Mouse (Mus musculus): ENCODE measurements around the gene Ccn5.

Ccn5 gene

DNA sequence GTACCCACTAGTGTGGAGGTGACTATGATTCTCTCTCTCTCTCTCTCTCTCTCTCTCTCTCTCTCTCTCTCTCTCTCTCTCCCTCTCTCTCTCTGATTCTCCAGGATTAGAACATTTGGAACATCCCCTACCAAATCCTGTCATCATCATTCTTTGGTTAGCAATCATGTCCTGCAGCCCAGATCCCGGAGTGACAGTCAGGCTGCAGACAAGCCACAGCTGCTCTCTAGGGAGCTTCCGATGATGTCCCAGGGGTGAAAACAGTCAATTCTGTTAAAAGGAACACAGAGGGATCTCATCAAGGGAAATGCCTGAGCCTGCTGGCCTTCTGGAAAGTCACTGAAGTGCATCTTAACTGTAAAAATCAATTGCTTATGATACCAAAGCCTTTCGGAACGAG lies 21.4 kb downstream of the Ccn5 start:
- no peak for DNase-seq (ENCODE audit: low spot score)

DNA sequence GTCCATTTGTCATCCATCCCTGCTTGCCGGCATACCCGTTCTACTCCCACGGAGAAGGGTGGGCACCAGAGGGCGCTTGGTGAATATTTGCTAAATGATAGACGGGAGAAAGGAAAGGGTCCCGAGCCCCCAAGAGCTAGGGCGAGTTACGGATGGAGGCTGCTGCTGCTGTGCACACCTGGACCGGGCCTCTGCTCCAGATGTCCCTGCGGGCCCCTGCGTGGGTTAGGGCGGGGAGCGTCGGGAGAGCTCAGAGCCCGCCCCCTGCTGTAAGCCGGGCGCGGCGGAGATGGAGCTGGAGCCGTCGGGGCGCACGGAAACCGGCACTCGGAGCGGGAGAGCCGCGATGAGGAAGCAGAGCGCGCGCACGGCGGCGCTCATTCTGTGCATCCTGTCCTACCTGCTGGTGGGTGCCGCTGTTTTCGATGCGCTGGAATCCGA lies 32.8 kb downstream of the Ccn5 start, which contains the start of gene Kcnk15:
Gene Kcnk15, plus strand, starts transcription at position 191 of the 441 bp plus-strand sequence.
- DNase-seq (ENCODE audit: low spot score): no peak

DNA sequence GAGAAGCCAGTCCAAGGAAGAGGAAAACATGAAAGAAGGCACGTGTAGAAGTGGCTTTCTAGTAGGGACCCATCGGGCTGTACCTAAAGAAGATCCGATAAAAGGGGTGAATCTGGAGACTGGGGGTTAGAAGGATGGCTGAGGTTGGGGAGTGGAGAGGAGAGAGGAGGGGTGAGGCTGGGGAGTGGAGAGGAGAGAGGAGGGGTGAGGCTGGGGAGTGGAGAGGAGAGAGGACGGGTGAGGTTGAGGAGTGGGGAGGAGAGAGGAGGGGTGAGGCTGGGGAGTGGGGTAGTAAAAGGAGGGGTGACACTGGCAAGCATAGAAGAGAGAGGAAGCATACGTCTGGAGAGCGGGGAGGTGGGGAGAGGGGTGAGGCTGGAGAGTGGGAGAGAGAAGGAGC lies 36.6 kb downstream of the Ccn5 start:
- no peak for DNase-seq (ENCODE audit: low spot score)

DNA sequence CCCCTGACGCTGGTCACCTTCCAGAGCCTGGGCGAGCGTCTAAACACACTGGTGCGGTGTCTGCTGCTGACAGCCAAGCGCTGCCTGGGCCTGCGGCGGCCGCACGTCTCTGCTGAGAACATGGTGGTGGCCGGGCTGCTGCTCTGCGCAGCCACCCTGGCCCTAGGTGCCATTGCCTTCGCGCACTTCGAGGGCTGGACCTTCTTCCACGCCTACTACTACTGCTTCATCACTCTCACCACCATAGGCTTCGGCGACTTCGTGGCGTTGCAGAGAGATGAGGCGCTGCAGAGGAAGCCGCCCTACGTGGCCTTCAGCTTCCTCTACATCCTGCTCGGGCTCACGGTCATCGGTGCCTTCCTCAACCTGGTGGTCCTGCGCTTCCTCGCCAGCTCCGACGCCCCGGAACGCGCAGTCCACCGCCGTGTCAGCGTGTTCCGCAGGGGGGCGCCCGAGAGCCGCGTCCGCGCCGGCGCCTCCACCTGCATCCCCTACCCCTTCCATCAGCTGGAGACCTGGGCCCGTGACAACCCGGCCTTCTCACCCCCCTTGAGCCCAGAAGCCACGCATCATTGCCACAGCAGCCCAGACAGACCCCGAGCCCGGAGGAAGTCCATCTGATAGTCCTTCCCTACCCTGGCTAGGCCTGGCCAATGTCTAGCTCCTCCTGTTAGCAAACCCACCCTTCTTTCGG lies 37.7 kb downstream of the Ccn5 start:
- DNase-seq (ENCODE audit: low spot score): peak; percentile 14

DNA sequence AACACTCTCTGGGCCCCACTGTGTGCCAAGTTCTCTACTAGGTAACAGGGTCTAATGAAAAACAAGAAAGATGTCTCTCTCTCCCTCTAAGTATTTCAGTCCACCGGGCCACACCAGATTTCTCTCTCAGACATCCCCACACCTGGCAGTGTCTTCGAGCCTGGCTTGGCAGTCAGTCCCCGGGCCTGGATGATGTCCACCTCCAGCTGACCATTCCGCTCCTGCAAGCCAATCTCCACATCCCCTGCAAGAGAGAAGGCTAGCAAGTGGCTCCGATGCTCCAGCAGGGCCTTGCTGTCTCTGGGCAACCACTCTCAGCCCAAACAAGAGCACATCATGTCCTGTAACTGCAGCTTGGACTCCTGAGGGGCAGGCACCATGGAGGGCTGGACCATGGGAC lies 44.6 kb downstream of the Ccn5 start:
- DNase-seq (ENCODE audit: low spot score): no peak

DNA sequence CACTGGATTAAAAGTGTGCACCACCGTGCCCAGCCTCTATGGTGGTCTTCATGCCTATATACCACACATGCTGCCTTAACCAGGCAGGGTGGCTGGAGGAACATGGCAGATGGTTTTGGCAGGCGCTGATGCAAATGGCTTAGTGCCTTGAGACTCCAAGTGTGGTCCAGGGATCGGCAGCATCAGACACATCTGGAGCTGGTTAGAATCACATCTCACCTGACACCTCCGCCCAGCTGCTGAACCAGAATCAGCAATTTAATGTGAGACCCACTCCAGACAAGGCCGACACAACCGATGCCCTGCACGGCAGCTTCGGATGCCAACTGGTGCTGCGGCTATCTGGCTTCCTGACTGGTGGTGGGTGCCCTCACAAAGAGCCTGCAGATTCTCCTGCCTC lies 45.4 kb downstream of the Ccn5 start:
- no peak for DNase-seq (ENCODE audit: low spot score)

DNA sequence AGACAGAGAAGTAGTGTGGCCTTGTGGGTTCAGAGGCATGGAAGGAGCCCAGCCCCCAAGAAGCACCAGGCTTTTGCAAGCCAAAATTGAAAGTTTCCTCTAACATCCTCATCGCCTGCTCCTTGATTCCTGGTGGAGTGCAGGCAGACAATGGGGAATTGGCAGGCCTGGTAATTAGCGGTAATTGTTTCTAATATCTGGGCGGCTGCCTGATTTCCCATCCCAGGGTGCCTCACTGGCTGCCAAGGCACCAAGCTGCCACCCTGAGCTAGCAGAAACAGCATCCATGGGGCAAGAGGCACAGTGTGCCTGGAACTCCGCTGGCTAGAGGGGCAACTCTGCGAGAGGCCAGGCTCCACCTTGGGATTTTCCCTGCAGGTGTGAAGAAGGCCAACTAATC lies 49.1 kb downstream of the Ccn5 start:
- no peak for DNase-seq (ENCODE audit: low spot score)

DNA sequence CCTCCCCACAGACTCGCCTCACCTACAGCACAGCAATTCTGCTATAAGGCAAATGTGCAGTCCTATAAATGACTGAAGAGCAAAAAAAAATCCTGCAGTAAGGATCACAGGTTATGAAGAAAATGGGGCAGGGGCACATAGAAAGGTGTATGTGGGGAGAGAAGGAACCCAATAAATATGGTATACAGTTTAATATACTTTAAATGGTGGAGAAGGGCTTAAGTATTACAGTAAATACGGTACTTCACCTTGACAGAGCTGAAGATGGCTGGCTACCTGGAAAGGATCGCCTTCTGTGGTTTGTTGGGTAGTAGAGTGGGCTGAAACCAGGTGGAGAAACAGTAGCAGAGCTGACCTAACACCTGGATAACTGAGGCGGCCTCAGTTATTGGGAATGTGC lies 50.6 kb downstream of the Ccn5 start:
- DNase-seq (ENCODE audit: low spot score): no peak

DNA sequence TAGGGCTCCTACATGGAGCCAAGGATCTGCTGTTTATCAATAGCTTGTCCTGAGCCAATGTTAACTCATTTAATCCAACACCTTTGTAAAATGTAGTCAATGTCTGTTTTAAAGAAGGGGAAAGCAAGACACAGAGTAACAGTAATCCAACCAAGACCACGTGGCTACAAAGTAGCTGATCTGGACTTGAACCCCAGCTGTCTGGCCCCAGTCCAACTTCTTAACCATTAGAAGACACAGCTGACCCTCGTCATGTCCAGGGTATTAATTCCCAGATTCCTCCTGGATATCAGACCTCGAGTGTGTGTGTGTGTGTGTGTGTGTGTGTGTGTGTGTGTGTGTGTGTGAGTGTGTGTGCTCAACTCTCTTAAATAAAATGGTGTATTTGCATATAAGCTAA lies 51.2 kb downstream of the Ccn5 start:
- DNase-seq (ENCODE audit: low spot score): no peak

DNA sequence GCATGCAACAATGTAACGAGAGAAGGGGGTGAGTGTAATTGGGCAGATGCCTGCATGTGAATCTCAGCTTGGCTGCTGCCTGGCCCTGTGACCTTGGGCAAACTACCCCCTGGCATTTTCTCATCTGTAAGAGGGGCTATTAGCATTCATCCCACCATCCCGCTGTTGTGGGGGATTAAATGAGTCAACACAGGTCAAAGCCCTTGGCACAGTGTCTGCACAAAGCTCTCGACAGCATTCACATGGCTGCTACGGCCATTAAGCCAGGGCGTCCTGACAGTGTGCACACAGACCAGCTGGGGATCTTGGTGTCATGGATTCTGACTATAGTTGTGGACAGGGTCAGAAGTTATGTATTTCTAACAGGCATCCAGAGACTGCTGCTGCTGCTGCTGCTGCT lies 54.2 kb downstream of the Ccn5 start:
- no peak for DNase-seq (ENCODE audit: low spot score)

DNA sequence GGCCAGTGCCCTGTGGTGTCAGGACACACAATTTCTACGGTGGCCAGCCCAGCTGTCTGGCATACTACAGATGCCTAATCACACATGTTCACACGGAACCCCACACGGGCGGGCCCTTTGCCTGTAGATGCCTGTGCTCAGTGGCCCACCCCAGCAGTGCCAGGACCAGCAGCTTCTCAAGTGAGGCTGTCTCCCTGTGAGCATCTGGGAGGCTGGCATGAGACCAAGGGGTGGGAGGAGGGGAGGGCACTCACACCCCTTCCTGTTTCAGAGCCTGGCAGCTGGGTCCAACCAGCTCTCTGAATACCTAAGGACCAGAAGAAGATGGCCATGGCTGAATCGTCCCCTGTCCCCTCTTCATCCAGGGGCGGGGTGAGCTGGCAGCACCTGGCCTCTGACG lies 54.8 kb downstream of the Ccn5 start:
- DNase-seq (ENCODE audit: low spot score): no peak

DNA sequence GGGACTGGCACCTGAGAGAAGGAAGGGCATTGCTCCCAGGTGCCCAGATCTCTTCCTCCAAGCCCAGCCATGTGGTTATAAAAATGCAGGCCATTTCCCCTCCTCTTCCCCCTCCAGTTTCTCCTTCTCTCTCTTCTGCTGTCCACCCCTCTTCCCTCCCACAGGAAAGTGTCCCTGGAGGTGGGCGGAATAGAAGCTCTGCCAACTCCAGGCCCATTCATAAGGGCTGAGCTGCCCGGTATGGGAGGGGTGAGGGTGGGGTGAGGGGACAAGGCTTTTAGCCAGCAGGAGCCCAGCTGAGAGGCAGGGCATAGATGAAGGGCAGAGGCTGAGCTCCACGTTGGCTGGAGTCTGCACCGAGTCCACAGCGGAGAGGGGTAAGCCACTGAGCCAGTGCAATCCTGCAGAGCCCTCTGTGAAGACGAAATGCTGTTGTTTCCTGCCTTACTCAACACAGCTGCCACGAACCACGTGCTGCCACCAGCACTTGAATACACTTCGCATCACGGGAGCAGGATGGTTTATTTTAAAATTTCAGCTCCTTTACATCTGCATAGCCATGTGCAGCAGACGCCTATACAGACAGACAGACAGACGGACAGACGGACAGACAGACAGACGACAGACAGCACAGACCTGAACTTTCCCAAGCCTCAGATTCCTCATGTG lies 56.3 kb downstream of the Ccn5 start:
- no peak for DNase-seq (ENCODE audit: low spot score)

DNA sequence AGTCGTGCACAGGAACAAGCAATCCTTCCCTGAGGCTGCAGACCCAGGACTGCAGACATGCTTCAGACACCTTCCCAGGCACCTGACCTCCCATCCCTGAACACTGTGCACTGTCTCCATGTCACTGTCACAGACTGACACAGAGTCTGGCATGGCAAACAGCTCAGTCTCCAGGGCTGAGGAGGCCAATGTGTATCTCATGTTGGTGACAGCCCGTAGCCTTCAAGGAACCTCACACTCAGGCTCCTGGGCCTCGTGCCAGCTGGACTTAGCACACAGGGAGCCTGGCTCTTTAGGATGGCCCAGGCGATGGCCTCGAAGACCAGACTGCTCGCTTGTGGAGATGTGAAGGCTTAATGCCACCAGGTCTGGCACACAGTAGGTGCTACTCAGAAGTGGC lies 60.2 kb downstream of the Ccn5 start:
- DNase-seq (ENCODE audit: low spot score): no peak
